Mouse (Mus musculus) ovary, postnatal 14 days (tissue): Measurements from ENCODE around the gene Zfp148.
"Not testable (repeated sequence)": the region's sequence is repeated elsewhere in the genome, so short reads cannot be mapped to it uniquely, and the experiment has no call there.

Experiments
- DNase-seq: peaks from one replicate; pipeline ENCODE4 v3.0.0; 2022; ENCODE audit warnings: low spot score

Gene Zfp148

DNA sequence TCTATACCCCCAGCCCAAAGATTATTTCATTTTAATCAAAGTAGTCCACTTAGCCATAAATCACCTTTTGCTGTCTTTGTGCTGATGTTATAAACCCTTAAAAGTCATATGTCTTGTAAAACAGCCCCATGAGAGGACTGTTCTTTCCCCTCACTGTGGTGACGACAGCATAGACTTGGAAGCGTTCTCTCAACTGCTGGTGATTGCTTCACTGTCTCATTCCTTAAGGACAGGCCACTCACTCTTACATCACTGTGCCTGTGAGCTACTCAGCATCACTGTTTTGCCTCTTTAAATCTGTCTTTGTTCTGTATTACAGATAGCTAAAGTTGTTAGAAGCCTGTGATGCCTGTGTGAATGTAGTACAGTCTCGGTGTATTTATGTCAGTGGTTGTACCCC is 80.8 kb downstream of the Zfp148 start:
- no peak for DNase-seq

- no peak for DNase-seq
Observed at GRCm38 (mm10) chr16:33464509-33465241, 84.0 kb downstream of the Zfp148 start.

DNA sequence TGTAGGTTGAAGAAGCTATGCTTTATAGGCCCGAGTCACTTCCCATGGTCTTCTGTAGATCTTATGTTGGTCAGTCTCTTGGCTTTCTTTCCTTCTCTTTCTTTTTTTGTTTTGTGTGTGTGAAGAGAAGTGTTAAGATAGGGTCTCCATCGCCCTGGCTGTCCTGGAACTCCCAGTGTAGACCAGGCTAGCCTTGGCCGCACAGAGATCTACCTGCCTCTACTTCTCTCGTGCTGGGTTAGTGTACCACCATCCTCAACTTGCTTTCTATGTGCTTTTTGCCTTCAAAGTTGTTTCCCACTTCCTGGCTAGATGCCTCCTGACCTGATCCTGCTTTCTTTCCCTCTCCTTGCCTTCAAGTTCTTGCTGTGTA is 84.6 kb downstream of the Zfp148 start:
- no peak for DNase-seq

DNA sequence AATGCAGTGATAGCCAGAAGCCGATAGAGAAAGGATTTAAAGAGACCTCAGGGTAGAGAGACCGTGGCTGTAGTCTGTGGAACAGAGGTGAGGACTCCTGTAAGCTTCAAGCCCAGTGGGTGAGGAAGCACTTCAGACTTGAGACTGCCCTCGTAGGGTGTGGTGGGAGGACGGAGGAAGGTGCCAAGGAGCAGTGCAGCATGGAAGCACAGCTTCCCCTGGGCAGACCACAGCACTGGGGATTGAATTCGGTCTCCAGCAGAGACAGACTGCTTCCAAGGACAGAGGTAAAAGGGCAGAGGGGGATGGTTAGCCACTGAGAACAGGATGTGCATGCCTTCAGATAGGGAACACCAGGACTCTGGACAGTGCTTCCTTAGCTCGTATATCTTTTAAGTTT is 86.8 kb downstream of the Zfp148 start:
- DNase-seq, result no peak

DNA sequence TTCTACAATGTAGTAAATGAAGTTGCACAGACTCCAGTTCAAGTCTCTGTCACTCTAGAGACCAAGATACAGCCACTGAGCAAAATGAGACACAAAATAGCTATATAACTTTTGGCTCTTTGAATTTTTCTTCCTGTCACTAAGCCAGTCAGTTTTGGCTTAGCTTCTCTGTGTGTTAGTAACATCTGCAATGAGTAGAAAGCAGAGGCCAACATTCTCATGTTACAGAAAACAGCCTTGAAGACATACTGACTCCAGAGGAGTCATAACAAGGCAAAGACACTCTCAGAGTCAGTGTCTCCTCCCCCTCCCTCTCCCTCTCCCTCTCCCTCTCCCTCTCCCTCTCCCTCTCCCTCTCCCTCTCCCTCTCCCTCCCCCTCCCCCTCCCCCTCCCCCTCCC is 89.3 kb downstream of the Zfp148 start:
- DNase-seq, result no peak

- DNase-seq, result no peak
Observed at GRCm38 (mm10) chr16:33474381-33474780, 93.7 kb downstream of the Zfp148 start.

DNA sequence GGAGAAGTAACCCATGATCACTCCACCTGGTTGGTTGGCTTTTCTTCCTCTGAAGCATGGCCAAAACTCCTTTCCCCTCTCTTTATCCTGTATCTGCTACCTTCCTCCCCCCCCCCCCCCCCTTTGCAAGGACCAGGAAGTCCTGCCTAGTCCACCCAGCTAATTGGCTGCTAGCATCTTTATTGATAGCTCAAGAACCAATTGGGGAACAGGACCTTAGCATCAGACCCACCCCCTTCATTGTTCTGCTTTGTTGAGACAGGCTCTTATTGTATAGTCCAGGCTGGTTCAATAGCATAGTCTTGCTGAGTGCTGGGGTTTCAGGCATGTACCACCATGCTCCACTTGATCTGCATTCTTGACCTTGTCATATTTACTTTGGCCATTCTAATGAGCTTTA is 99.3 kb downstream of the Zfp148 start:
- DNase-seq, result no peak

- DNase-seq, result no peak
Observed at GRCm38 (mm10) chr16:33481148-33481547, 100.5 kb downstream of the Zfp148 start.

DNA sequence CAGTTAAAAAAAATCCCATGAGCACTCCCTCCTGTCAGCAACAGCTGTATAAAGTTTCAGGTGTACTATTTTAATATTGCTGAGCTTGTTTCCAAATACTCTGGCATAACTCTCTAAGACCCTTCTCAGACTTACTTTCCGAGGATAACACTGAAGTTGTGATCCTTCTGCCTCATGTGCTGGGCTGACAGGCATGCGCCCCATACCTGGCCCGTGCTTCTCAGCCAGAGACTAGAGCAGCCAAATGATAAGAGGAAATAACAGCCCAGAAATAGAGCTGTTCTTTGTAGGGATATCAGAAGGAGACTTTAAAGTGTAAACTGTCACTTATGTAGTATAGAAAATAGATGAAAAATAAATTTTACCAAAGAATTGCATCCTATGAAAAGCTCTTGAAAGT is 101.7 kb downstream of the Zfp148 start:
- no peak for DNase-seq

DNA sequence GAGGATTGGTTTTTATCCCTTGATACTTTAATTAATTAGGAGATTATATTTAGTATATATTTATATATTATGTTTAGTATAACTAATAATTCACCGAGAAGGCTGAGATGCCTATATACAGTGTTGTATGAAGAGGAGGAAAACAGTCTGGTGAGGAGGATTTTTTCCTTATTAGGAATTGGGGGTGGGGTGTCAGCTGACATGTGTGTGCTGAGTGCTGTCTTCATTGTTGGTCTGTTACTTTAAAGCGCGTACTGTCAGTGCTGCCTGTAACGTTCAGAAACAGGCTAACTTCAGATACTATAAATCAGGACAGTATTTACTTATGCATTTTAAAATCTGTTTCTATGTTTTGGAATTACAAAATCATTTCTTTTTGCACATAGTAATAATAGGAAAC is 107.1 kb downstream of the Zfp148 start:
- DNase-seq, result no peak

- DNase-seq, result no peak
Observed at GRCm38 (mm10) chr16:33494374-33494773, 113.7 kb downstream of the Zfp148 start.

GRCm38 (mm10) chr16:33508082-33508481 is 127.4 kb downstream of the Zfp148 start:
- no peak for DNase-seq

DNA sequence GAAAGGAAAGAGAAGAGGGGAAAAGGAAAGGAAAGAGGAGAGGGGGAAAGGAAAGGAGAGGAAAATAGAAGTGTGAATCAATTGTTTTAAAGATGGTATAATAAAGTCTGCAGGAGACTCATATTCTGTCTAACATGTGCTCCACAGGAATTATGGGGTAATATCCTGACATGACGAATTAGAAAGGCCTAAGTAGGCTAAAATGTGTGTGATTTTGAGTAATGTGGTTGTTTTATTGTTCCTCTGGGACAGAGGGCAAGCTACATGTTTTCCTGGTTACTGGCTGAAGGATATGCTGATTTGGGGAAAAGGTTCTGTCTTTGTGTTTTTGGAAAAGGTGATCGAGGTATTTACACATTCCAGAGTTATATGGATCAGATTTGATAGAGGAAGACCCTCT is 128.6 kb downstream of the Zfp148 start:
- DNase-seq, result not testable (repeated sequence)

GRCm38 (mm10) chr16:33510856-33511255 is 130.2 kb downstream of the Zfp148 start:
- DNase-seq, result not testable (repeated sequence)

DNA sequence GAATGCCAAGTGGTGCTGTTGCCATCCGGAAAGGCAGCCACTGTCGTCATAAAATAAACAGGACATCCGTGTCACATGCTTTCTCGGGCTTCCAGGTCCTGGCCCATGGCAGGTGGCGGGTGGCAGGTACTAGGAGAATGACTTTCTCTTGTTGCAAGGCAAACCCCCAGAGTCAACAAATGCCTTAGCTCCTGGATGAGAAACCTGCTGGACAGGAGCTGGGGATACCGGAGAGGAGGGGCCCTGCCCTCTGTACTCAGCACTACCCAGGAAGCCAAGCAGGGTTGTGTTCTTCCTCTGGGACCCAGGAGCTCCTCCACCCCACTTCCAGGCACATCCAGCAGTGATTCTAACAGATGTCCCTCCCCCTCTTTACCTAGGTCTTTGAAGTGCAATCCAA is 131.9 kb downstream of the Zfp148 start:
- DNase-seq, result no peak

DNA sequence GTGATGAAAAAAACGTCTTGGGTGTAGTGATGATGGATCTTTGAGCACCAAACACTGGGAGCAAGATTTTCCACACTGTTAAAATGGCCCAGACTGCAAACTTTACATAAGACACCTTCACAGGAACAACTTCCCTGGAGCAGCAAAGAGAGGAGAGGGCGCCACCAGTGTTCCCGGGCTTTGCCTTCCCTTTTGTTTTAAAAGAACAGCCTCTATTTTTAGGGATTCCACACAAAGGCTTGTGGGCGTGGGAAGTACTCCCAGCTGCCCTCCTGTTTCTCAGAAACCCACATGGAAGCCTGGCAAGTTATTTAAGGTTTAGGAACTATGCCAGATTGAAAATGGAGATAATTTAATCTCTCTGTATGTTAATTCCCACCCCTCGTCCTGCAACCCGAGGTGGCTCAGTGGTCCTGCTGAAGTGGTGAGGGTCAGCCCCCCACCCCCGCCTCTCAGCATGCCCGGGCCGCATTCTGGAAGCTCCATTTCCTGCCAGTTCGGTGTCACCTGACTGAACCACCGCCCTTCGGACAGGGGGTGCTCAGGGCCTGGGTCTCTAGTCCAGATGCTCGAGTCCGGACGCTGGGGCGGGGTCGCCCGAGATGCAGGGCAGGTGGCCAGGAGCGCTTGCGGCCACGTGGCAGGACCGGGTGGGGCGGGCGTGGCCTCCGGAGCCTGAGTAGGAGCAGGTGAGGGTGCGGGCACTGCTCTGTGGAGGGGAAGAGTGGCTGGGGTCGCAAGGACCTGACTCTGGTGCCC is 136.3 kb downstream of the Zfp148 start, which contains the start of gene Slc12a8:
Gene Slc12a8 (plus strand): TSS at position 522 of the 759 bp plus-strand sequence.
- DNase-seq, result no peak

DNA sequence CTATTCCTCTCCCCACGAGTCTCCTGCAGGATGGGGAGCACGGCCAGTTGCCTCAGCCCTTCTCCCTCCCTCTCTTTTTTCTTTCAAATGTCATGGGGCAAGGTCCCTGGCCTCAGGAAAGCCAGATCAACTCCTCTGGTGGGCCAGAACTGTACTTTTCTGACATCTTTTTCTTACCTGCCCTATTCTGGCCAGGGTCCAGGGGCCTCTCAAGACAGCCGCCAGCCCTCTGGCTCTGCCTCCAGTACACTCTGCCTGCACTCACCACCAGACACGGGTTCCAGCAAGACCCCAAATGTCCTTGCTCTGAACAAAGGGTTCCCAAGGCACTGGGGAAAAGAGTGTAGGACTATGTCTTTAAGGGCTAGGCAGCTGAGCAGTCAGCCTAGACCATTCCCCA is 137.0 kb downstream of the Zfp148 start:
- no peak for DNase-seq

DNA sequence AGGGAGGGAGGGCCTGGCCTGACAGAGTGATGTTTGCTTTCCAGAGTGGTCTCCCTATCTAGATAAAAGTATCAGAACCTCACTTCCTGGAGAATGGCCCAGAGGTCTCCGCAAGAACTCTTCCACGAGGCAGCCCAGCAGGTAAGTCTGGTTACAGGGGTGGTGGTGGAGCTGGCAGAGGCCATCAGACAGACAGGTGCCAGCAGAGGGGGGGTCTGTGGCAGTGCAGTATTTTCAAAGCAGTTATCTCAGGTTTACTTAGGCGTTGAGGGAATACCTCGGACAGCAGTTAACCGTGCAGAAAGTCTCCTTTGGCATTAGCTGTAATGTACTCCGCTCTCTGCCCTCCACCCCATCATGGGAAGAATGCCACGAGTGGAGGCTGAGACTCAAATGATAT is 137.6 kb downstream of the Zfp148 start:
- DNase-seq, result no peak

- no peak for DNase-seq
Observed at GRCm38 (mm10) chr16:33519916-33520568, 139.4 kb downstream of the Zfp148 start.

DNA sequence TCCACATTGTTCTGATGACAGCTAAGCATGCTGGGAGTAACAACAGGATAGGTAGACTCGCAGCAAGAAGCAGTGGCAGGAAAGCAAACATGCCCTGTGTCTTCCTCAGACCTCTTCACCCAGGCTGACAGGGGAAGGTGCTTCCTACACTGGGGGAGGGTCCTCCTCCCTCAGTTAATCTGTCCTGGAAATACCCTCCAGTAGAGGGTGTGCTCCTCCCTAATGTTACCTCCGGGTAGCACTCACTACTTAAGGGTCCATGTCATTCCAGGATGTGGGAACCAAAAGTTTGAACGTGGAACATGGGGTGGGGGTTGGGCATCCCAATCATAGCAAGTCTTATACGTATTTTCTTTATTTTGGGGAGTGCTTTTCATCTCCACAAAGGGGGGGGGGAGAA is 141.9 kb downstream of the Zfp148 start:
- no peak for DNase-seq

DNA sequence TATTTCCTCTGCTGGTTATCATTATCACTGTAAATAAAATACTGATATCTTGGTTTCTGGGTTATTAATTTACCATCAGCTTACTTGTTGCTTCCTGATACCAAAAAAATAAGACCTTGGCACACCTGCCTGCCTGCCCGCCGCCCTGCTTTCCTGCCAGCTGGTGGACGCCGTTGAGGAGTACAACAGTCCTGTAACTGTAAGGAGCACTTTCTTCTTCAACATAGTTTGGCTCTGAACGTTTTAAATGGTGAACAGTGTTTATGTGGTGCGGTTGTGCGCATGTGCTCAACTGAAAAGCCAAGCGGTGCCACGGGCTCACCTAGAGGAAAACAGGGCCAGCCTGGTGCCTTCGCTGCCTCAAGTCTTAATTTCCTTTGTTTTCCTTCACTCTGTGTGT is 142.9 kb downstream of the Zfp148 start:
- no peak for DNase-seq

DNA sequence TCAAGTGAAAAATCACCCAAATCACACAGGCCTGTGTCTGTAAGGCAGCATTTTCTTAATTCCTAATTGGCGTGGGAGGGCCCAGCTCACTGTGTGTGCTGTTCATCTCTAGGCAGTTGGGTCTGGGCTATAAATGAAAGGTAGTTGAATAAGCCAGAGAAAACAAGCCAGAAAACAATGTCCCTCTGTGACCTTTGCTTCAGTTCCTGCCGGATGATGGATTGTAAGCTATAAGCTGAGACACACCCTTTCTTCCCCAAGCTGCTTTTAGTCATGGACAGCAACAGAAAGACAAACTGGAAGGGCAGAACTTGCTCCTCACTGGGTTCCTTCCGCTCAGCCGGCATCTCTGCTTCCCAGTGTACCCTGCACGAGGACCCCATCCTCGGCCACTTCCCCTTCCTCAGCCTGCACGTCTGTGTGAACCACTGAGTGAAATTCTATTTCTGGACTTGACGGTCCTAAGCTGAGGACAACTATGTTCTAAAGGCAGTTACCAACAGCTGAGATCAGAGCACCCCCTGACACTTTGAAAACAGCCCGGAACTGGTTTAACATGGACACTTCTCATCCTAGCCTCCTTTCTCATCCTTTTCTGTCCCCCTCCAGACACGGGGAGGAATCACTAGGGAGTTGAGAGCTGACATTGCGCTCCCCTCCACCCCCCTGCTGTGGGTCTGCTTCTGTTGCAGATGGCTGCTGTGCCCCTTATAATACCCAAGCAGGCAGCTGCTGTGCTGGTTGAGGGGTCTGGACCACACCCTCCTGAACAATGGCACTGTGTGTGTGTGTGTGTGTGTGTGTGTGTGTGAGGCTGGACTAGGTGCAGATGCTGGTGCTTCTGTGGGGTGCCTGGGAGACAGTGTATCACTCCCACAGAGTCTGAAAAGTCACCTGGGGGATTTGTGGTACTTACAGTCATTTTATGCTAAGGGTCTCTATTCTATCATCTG is 149.1 kb downstream of the Zfp148 start:
- no peak for DNase-seq
